Mouse (Mus musculus): ENCODE measurements around the gene Skint3.
"Not testable (repeated sequence)": the region's sequence is repeated elsewhere in the genome, so short reads cannot be mapped to it uniquely, and the experiment has no call there.

The Skint3 gene

GRCm38 (mm10) chr4:112231945-112232344, at the start of gene Skint3:
Gene Skint3, plus strand, starts transcription at chr4:112232245.
- DNase-seq, result no peak

- DNase-seq, result no peak
Observed at GRCm38 (mm10) chr4:112243416-112243815, 11.4 kb downstream of the Skint3 start.

DNA sequence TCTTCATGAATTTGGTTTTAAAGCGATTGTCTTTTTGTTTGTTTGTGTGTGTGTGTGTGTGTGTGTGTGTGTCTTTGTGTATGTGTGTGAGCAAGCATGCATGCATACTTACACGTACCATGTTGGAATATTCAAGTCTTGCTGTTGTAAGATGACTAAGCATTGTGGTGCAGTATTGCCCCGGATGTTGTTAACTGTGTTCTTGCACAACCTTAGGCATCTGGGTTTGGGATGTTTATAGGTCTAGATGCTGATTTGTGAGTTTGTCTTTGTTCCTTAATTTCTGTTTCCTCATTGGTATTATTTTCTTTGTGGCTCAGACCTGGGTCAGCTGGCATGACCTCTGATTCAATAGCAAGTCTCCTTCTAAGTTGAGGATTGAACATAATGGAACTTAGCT, 11.9 kb downstream of the Skint3 start:
- no peak for DNase-seq

DNA sequence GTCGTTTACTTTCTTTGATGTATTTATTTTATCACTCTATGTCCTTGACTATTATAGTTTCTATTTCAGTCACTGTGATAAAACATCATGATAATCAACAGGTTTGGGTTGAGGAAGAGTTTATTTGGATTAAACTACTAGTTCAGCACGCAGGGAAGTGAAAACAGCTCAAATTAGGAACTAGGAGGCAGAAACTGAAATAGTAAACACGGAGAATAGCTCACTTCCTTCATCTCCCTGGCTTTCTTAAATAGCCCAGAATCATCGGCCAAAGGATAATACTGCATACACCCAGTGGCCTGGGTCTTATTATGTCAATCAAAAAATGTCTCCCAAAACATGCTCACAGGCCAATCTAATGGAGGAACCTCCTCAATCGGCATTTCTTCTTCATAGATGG, 24.0 kb downstream of the Skint3 start:
- no peak for DNase-seq

GRCm38 (mm10) chr4:112287178-112287974, 55.3 kb downstream of the Skint3 start:
- DNase-seq, result no peak

DNA sequence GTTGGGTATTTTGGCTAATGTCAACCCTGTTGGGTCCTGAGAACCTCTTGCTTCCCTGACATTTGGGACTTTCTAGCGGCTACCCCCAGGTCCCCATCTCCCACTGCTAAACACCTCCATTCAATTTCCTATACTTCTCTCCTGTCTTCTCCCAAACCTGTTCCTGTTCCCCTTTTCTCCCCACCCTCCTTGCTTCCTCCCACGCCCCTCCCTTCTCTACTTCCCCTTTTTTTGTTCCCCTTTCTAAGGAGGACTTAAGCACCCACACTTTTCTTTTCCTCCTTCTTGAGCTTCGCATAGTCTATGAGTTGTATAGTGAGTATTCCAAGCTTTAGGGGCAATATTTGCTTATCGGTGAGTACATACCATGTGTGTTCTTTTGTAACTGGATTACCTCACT, 56.4 kb downstream of the Skint3 start:
- DNase-seq, result no peak

DNA sequence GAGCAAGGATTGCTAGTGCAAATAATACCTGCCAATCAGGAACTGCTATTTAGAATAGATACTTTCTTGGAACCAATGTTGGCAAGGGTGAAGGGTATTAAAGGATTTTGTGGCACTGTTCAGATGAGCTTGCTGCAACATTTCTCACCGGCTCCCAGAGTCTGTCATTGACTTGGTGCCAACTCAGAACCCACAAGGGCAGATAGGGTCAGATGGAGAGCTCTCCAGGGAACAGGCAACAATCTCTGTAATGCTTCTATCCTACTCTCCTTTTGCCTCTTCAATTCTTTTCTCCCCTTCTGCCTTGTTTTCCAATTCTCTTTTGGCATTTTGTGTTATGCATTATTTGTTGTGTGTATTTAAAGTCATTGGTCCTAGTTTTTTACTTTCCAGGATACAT, 70.3 kb downstream of the Skint3 start:
- DNase-seq, result no peak

DNA sequence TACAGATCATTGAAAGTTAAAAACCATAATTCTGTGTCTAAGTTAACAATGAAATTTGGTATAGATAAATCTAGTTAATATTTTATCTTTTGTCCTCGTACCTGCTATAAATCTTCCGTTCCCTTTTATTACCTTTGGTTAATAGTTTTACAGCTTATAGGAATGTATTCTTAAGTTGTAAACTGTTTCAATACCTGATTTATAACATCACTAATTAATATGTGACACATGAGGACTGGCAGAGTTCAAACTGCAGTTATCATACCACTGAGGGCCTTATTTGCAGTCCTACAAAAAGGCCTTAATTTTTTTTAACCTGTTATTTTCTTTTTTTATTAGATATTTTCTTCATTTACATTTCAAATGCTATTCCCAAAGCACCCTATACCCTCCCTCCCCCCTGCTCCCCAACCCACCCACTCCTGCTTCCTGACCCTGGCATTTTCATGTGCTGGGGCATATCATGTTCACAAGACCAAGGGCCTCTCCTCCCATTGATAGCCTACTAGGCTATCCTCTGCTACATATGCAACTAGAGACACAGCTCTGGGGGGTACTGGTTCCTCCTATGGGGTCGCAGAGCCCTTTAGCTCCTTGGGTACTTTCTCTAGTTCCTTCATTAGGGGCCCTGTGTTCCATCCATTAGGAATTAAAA, 70.9 kb downstream of the Skint3 start:
- no peak for DNase-seq

GRCm38 (mm10) chr4:112349111-112349510, 117.1 kb downstream of the Skint3 start:
- DNase-seq, result not testable (repeated sequence)

Measured in cerebellum, adult 8-10 months (tissue).